Mouse (Mus musculus): ENCODE measurements around the gene Add3. TPM values are rescaled to one million over a fixed set of nuclear protein-coding genes. Genes with fewer than 3 reads are reported as not detected.

Add3 gene
- polyA plus RNA-seq, 1 experiment = 19.4 TPM

DNA sequence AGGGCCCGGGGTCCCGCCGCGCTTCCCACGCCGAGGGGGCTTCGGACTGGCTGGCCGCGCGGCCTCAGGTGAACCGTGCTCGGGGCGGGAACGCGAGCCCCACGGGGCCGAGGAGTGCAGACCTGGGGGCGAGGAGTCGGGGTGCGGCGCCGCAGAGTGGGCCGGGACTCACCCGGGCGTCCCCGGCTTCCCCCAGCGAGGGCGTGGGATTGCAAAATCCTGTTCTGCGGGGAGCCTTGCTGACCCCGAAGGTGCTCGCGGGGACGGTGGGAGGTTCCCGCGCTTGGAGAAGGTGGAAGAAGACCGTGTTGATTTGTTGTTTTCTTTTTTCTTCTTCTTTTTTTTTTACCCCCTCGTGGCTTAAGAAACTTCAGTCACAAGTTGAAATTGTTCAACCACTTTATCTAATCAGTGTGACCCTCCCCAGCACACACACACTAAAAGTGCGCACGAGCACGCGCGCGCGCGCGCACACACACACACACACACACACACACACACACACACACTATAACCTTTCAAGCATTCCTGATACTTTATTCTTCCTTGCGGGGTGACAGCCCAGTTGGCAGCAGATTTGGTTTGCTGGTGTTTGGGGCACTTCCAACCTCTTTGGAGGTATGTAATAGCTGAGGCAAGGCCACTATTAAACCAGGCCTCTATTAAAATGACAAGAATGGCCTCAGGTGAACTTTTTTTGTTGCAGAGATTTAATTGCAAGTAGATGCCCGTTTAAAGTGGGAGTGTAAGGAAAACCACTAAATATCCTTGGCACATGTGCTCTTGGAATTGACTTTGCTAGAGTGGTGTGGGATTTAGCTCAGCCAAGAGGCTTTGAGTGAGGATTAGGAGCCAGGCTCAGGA lies 3.1 kb downstream of the Add3 start:
- H3K4me3 ChIP-seq (ENCODE audit: insufficient read depth, low read length) = peak overlapping the region; percentile 87
- no peaks in the 10 kb centered on the region for H3K4me1 ChIP-seq (ENCODE audit: control insufficient read depth, insufficient read depth, low read length)
- TF ChIP-seq POLR2A (IDR thresholded peaks at IDR 0.05; ENCODE audit: low read depth, low read length) = no peak
- TF ChIP-seq CTCF (IDR thresholded peaks at IDR 0.05; ENCODE audit: borderline replicate concordance, insufficient read depth, low read length) = no peak

DNA sequence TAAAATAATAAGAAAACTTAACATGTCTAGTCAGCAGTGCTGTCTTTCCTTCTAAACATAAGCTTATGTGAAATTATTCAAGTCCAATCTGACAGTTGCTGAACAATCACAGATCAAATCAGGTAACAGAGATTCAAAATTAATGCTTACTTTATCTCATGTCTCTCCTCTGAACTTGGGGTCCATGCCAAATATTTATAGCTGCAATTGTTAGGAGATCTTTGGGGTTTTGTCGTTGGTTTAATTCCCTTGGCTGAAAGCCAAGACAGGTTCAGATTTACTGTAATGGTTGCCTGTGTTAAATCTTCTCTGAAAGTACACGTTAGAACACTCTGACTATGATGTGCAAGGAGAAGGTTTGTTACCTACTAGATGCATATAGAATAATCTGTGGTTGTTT lies 4.8 kb downstream of the Add3 start:
- Histone ChIP-seq H3K4me3 (ENCODE audit: insufficient read depth, low read length) (no peak overlapping the region), H3K27ac (ENCODE audit: insufficient read depth, low read length) (no peak overlapping the region), H3K4me1 (ENCODE audit: control insufficient read depth, insufficient read depth, low read length) (no peaks in the 10 kb centered on the region)
- TF ChIP-seq CTCF (IDR thresholded peaks at IDR 0.05; ENCODE audit: borderline replicate concordance, insufficient read depth, low read length) = no peak
- no peak for TF ChIP-seq POLR2A (IDR thresholded peaks at IDR 0.05; ENCODE audit: low read depth, low read length)

More for the DNA sequence above, 3.1 kb downstream of the Add3 start:
- no peak overlapping the region for H3K27ac ChIP-seq (ENCODE audit: insufficient read depth, low read length)

DNA sequence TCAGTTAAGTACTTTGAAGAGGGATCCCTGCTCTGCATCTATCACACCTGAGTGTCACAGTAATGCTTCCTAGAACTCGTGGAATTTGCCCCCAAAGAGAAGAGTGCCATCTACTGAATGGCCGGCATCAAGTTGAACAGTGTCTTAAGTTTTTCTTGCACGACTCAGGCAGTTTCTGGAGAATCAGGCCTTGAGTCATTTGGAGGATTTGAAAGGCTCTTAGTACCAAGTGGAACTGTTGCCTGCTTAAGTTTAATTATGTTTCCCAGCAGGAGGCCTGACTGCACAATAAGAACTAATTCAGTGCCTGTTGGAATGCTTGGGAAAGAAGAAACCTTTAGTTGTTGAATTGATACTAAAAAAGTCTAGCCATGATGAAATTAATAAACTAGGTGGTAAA lies 9.1 kb downstream of the Add3 start:
- H3K4me3 ChIP-seq (ENCODE audit: insufficient read depth, low read length) = no peak overlapping the region
- H3K27ac ChIP-seq (ENCODE audit: insufficient read depth, low read length) = no peak overlapping the region; the same call in 1 of the 2 replicates
- TF ChIP-seq POLR2A (IDR thresholded peaks at IDR 0.05; ENCODE audit: low read depth, low read length) = no peak
- no peak for TF ChIP-seq CTCF (IDR thresholded peaks at IDR 0.05; ENCODE audit: borderline replicate concordance, insufficient read depth, low read length)
- H3K4me1 ChIP-seq (ENCODE audit: control insufficient read depth, insufficient read depth, low read length) = no peaks in the 10 kb centered on the region

DNA sequence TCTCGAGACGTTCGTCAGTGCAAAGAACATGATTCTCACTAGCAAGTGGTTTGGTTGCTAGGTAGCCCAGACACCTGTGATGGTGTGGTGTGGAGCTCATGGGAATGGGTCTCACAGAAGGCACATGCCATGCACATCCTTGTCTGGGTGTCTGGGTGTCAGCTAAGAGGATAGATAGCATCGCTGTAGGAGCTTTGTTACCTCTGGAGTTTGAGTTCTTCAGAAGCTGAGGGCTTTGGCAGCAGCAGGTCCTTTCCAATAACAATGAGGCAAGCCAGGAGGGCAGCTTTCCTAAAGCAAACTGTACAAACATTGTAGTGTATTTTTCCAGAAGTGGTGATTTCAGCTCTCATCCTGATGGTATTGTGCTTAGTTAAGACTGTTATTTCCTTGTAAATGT lies 12.2 kb downstream of the Add3 start:
- Histone ChIP-seq H3K4me1 (ENCODE audit: control insufficient read depth, insufficient read depth, low read length) (no peaks in the 10 kb centered on the region), H3K27ac (ENCODE audit: insufficient read depth, low read length) (no peak overlapping the region), H3K4me3 (ENCODE audit: insufficient read depth, low read length) (no peak overlapping the region)
- TF ChIP-seq POLR2A (IDR thresholded peaks at IDR 0.05; ENCODE audit: low read depth, low read length) = no peak
- TF ChIP-seq CTCF (IDR thresholded peaks at IDR 0.05; ENCODE audit: borderline replicate concordance, insufficient read depth, low read length) = no peak

DNA sequence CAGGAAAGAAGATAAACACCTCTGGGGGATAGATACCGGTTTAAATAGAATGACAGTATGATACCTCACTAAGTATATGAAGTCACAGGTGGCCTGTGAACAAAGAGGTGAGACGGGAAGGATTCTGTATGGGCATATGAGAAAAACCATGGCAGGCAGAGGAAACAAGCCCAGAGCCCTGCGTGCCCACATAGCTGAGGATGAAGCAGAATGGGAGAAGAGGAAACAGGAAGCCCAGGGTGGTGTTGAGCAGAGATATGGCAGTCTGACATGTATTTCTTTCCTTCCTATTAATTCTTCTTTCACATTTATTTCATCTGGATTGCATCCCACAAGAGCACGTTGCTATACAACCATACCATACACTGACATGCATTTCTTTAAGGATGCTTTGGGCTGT lies 12.9 kb downstream of the Add3 start:
- Histone ChIP-seq H3K4me3 (ENCODE audit: insufficient read depth, low read length) (no peak overlapping the region), H3K27ac (ENCODE audit: insufficient read depth, low read length) (no peak overlapping the region), H3K4me1 (ENCODE audit: control insufficient read depth, insufficient read depth, low read length) (no peaks in the 10 kb centered on the region)
- TF ChIP-seq POLR2A (IDR thresholded peaks at IDR 0.05; ENCODE audit: low read depth, low read length) = no peak
- no peak for TF ChIP-seq CTCF (IDR thresholded peaks at IDR 0.05; ENCODE audit: borderline replicate concordance, insufficient read depth, low read length)

DNA sequence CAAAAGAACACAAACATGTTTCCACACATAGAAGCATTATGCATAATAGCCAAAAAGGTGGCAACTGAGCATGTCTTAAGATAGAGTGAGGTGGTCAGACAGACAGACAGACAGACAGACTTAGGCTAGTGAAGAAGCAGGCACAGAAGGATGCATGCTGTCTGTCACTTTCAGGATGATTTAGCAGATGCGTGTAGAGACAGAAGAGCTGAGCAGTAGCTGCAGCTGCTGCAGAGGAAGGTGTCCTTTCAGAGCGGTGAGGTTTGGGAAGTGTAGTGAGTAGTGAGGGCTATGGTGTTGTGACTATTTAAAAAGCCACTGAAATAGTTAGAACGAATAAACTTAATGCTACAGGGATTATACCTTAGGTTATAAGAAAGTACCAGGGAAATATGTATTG lies 13.9 kb downstream of the Add3 start:
- Histone ChIP-seq H3K4me3 (ENCODE audit: insufficient read depth, low read length) (no peak overlapping the region), H3K27ac (ENCODE audit: insufficient read depth, low read length) (no peak overlapping the region), H3K4me1 (ENCODE audit: control insufficient read depth, insufficient read depth, low read length) (no peaks in the 10 kb centered on the region)
- no peak for TF ChIP-seq POLR2A (IDR thresholded peaks at IDR 0.05; ENCODE audit: low read depth, low read length)

DNA sequence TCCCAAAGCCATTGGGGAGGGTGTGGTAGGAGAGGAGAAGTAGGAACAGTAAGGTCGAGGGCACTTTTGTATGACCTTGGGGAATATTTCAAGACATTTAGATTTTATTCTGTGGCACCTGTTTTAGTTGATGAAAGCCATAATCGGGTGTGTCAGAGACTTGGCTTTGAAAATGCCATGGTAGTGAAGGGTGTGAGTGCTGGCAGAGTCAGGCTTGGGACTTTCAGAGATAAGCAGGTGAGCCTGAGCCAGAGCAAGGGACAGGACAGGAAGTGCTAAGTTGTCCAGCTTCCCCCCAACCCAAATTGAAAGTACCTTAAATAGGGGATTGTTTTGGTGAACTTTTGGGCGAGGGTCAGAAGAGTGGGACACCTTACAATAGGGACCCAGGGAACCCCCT lies 16.1 kb downstream of the Add3 start:
- no peak overlapping the region for H3K4me3 ChIP-seq (ENCODE audit: insufficient read depth, low read length)
- TF ChIP-seq CTCF (IDR thresholded peaks at IDR 0.05; ENCODE audit: borderline replicate concordance, insufficient read depth, low read length) (no peak), POLR2A (IDR thresholded peaks at IDR 0.05; ENCODE audit: low read depth, low read length) (no peak)
- no peaks in the 10 kb centered on the region for H3K4me1 ChIP-seq (ENCODE audit: control insufficient read depth, insufficient read depth, low read length)
- H3K27ac ChIP-seq (ENCODE audit: insufficient read depth, low read length) = no peak overlapping the region

DNA sequence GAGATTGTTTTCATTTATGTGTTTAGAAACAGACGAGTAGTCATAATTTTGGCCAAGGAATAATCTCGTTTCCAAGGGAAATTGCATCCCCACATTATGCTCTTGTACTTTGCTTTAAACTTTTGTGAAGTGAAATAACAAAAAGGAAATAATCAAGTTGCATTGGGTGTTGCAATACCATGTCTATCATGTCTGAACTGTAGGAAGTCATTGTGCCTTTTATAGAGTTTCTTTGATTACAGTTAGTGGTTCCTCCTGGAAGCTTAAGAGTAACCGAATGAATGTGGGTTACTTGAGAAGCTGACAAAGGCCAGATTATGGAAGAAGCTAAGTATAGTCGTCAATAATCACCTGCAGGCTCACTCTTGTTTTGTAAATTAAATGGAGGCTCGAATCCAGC lies 16.9 kb downstream of the Add3 start:
- Histone ChIP-seq H3K27ac (ENCODE audit: insufficient read depth, low read length) (no peak overlapping the region), H3K4me3 (ENCODE audit: insufficient read depth, low read length) (no peak overlapping the region), H3K4me1 (ENCODE audit: control insufficient read depth, insufficient read depth, low read length) (no peaks in the 10 kb centered on the region)
- TF ChIP-seq CTCF (IDR thresholded peaks at IDR 0.05; ENCODE audit: borderline replicate concordance, insufficient read depth, low read length) = no peak
- TF ChIP-seq POLR2A (IDR thresholded peaks at IDR 0.05; ENCODE audit: low read depth, low read length) = no peak

DNA sequence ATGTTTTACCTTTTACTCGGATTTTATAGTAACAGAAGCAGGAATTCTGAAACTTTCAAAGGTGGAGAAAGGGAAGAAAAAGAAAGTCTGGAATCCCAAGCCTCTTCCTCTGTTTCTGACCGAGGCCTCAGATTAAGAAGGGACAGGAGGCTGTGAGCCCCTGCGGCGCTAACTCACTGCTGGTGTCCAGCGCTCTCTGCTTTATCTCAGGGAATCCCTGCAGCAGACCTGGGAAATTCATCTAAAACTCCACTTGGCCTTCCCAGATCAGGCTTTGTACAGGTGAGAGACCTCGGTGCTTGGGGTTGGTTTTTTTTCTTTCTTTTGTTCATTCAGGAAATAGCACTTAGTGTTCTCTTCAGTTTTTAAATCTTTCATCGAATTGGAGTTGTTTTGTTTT lies 19.1 kb downstream of the Add3 start:
- TF ChIP-seq POLR2A (IDR thresholded peaks at IDR 0.05; ENCODE audit: low read depth, low read length) (no peak), CTCF (IDR thresholded peaks at IDR 0.05; ENCODE audit: borderline replicate concordance, insufficient read depth, low read length) (no peak)
- Histone ChIP-seq H3K4me1 (ENCODE audit: control insufficient read depth, insufficient read depth, low read length) (no peaks in the 10 kb centered on the region), H3K4me3 (ENCODE audit: insufficient read depth, low read length) (no peak overlapping the region), H3K27ac (ENCODE audit: insufficient read depth, low read length) (no peak overlapping the region)

DNA sequence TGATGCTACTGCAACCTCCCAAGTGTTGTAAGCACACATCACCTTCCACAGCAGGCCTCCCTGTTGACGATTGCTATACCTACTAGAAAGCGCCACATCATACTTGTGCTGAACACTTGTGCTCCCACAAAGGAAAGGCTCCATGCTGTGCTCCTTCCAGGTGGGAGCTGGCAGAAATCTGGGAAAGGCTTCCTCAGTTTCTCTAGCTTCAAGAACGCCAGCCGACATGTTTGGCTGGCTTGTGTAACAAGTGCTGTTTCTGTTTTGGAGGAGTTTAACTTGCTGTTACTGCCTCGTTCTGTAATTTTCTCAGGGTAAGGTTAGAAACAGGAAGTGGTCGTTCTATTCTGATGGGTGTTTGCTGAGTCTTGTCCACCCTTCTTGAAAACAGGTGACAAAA lies 22.7 kb downstream of the Add3 start:
- Histone ChIP-seq H3K4me3 (ENCODE audit: insufficient read depth, low read length) (no peak overlapping the region), H3K4me1 (ENCODE audit: control insufficient read depth, insufficient read depth, low read length) (no peaks in the 10 kb centered on the region), H3K27ac (ENCODE audit: insufficient read depth, low read length) (no peak overlapping the region)
- no peak for TF ChIP-seq CTCF (IDR thresholded peaks at IDR 0.05; ENCODE audit: borderline replicate concordance, insufficient read depth, low read length)
- TF ChIP-seq POLR2A (IDR thresholded peaks at IDR 0.05; ENCODE audit: low read depth, low read length) = no peak

Measured in embryonic fibroblast, embryonic 13.5 days (primary cell).